Mouse (Mus musculus) neural tube, embryonic 15.5 days (tissue): ENCODE results near the gene Zcchc14. TPM values are rescaled to one million over a fixed set of nuclear protein-coding genes. Genes with fewer than 3 reads are reported as not detected.

ENCODE experiments used
- ATAC-seq: fragments of 200-750 bp; cut with Nextera tagmentation; 2 replicates; pipeline ENCODE4 v1.8.0; 2017; ENCODE audit warnings: mild to moderate bottlenecking, moderate TSS enrichment, moderate library complexity; ENCODE audit not compliant: low FRiP score
- H3K27ac ChIP-seq: fragments of 300-500 bp; sonication (generic); replicated peaks from 2 replicates; pipeline ENCODE4 v1.5.1; 2015; ENCODE audit warnings: mild to moderate bottlenecking, inconsistent platforms
- H3K27me3 ChIP-seq: fragments of 300-500 bp; sonication (generic); replicated peaks from 2 replicates; pipeline ENCODE4 v1.6.1; 2015; ENCODE audit warnings: inconsistent platforms
- H3K36me3 ChIP-seq: fragments of 300-500 bp; sonication (generic); 2 replicates; pipeline ENCODE4 v1.6.1; 2015; ENCODE audit warnings: inconsistent platforms
- H3K4me1 ChIP-seq: fragments of 300-500 bp; sonication (generic); 2 replicates; pipeline ENCODE4 v1.6.1; 2015; ENCODE audit warnings: inconsistent platforms
- H3K4me2 ChIP-seq: fragments of 300-500 bp; sonication (generic); 2 replicates; pipeline ENCODE4 v1.6.1; 2015; ENCODE audit warnings: inconsistent platforms, mild to moderate bottlenecking, moderate library complexity
- H3K4me3 ChIP-seq: fragments of 300-500 bp; sonication (generic); replicated peaks from 2 replicates; pipeline ENCODE4 v1.5.1; 2015; ENCODE audit warnings: mild to moderate bottlenecking, inconsistent platforms
- H3K9ac ChIP-seq: fragments of 300-500 bp; sonication (generic); replicated peaks from 2 replicates; pipeline ENCODE4 v1.6.1; 2015; ENCODE audit warnings: mild to moderate bottlenecking, inconsistent platforms
- H3K9me3 ChIP-seq: fragments of 300-500 bp; sonication (generic); replicated peaks from 2 replicates; pipeline ENCODE4 v1.6.1; 2016; ENCODE audit warnings: inconsistent platforms
- WGBS: fragments of 180-500 bp; shearing (Covaris S2); methylation state at CpG from one replicate; pipeline ENCODE4 v1.1.7; 2015; ENCODE audit warnings: mixed read lengths; 5-methylcytosine and 5-hydroxymethylcytosine counted together
- polyA plus RNA-seq: library from polyadenylated mRNA; unstranded; fragments of >200 nt; fragmentation: Nextera tagmentation; extraction: Ambion mirVana; gene quantifications from 2 replicates; pipeline ENCODE4 v1.2.1, GENCODE M21; 2015

The Zcchc14 gene
- polyA plus RNA-seq, 1 experiment from 2014 or later: 21.3 TPM

DNA sequence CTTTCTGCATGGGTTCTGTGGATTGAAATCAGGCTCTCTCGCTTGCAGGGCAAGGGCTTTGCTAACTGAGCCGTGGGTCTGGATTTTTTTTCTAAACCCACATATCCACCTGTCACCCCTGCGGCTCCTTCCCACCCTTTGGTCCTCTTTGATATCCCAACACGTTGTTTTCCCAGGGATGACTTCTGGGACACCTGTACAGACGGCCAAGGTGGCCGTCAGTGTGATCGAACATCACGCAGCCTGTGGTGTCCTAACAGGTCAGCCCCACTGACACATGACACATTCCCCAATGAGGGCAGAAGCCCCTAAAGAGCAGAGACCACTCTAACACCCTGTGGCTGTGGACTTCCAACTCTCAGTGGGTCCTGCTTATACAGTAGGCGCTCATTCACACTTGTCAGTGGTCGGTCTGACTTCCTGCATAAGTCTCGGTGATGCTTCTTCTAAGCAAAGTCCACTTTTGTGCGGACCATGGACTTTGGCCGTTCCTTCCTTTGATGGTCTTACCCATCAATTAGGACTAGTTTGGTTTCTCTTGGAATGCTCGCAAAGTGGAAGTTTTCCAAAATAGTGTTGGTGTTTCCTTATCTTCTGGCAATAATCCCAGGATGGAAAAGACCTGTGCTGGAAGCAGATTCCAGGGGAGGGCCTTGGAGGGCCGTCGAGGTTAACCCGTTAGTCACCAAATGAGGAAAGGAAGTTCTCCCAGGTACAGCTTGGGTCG lies 9.1 kb upstream of the Zcchc14 start:
- no peak overlapping the region for H3K4me2 ChIP-seq
- ATAC-seq: no peak
- no peaks in the 10 kb centered on the region for H3K9me3 ChIP-seq
- H3K27me3 ChIP-seq: no peaks in the 10 kb centered on the region
- no peak overlapping the region for H3K9ac ChIP-seq
- peaks cover 15% of the 10 kb centered on the region for H3K4me1 ChIP-seq
- no peak overlapping the region for H3K27ac ChIP-seq
- 86% methylated on average over 18 of the region's 18 CpGs for WGBS
- no peak overlapping the region for H3K4me3 ChIP-seq
- no peaks in the 10 kb centered on the region for H3K36me3 ChIP-seq

DNA sequence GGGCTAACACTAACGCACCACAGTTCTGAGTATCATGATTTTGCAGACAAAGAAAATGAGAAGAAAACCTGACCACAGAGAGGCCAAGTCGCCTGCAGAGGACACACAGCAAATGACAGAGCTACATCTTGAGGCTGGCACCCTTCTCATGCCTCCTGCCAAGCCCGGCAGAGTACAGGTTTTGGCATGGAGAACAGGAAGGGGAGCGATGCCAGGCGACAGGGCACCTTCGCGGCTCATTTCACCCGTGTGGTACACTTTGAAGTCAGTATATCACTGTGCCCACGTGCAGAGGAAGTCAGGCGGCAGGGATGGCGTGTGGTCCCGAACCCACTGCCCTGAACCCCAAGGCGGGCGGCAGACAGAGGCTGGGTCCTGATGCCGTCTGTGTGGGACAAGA lies 7.9 kb upstream of the Zcchc14 start:
- WGBS: 69% methylated on average over 15 of the region's 15 CpGs
- H3K36me3 ChIP-seq: no peaks in the 10 kb centered on the region
- H3K4me1 ChIP-seq: peaks cover 12% of the 10 kb centered on the region
- no peaks in the 10 kb centered on the region for H3K27me3 ChIP-seq
- no peak overlapping the region for H3K4me2 ChIP-seq
- no peaks in the 10 kb centered on the region for H3K9me3 ChIP-seq
- no peak overlapping the region for H3K27ac ChIP-seq
- no peak for ATAC-seq
- no peak overlapping the region for H3K4me3 ChIP-seq
- no peak overlapping the region for H3K9ac ChIP-seq

GRCm38 (mm10) chr8:121654966-121655494 lies 2.3 kb upstream of the Zcchc14 start:
- Histone ChIP-seq H3K27ac (no peak overlapping the region), H3K36me3 (no peaks in the 10 kb centered on the region), H3K27me3 (no peaks in the 10 kb centered on the region), H3K4me2 (no peak overlapping the region), H3K9me3 (no peaks in the 10 kb centered on the region), H3K9ac (no peak overlapping the region), H3K4me3 (no peak overlapping the region), H3K4me1 (peaks cover 36% of the 10 kb centered on the region)
- WGBS: 88% methylated on average over 14 of the region's 14 CpGs
- no peak for ATAC-seq

DNA sequence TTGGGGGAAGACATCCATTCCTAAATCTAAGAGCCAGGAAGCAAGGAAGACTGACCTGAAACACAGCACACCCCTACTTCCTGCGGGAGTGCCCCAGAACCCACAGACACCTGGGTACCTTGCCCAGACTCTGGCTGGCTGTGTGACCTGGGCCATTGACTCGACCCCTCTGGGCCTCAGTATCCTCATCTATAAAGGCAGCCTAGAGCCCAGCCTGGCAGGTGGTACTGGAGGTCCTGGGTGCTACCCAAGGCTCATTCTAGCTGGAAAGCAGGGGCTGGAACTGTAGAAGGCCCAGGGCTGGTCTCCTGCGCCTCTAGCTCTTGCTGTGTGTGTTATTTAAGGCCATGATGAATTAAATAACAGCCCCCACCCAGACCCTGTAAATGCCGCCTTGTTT lies 1.4 kb upstream of the Zcchc14 start:
- Histone ChIP-seq H3K4me3 (peak overlapping the region; percentile 78), H3K9ac (peak overlapping the region; percentile 80), H3K9me3 (no peaks in the 10 kb centered on the region), H3K4me1 (peaks cover 45% of the 10 kb centered on the region), H3K36me3 (no peaks in the 10 kb centered on the region), H3K27ac (peak overlapping the region; percentile 99), H3K27me3 (no peaks in the 10 kb centered on the region), H3K4me2 (peak overlapping the region; percentile 92)
- WGBS: 83% methylated on average over 4 of the region's 4 CpGs
- no peak for ATAC-seq

DNA sequence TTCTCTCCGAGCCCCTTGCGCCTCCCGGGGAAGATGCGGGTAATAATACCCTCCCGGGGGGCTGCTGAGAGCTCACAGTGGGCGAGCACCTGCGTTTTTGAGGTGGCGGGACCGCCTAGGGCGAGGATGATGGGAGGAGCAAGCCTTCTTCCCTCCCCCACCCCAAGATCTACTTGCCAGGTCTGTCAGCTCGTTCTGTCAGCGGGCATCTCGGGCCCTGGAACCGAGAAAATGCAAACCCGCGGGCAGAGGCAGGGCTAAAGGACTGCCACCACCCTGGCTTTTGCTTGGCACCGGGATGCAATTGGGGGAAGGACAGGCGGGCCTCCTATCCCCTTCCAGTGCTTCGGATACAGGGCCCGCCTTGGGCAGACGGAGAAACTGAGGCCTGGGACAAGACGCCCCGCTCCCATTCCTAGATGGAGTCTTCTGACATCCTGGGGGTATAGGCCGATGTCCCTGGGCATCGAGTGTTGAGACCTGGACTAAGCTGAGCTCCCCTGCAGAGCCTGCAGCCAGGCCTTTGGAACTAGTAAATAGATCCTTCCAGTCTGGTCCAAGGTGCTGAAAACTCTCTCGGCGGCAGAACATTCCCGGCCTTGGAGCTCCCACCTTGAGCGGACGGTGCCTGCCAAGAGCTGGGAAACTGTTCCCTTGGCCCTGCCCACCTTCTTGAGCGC lies 779 bp upstream of the Zcchc14 start:
- under 1% methylated on average over 31 of the region's 31 CpGs for WGBS
- H3K9me3 ChIP-seq: no peaks in the 10 kb centered on the region
- H3K4me1 ChIP-seq: peaks cover 52% of the 10 kb centered on the region
- H3K4me3 ChIP-seq: peak overlapping the region; percentile 78
- peak overlapping the region; percentile 80 for H3K9ac ChIP-seq
- peak overlapping the region; percentile 92 for H3K4me2 ChIP-seq
- no peaks in the 10 kb centered on the region for H3K27me3 ChIP-seq
- peak; percentile 63 for ATAC-seq
- peak overlapping the region; percentile 99 for H3K27ac ChIP-seq
- H3K36me3 ChIP-seq: no peaks in the 10 kb centered on the region

GRCm38 (mm10) chr8:121651874-121652361 lies 783 bp downstream of the Zcchc14 start:
- Histone ChIP-seq H3K4me3 (peak overlapping the region; percentile 85), H3K9ac (peak overlapping the region; percentile 74), H3K4me1 (peaks cover 67% of the 10 kb centered on the region), H3K36me3 (no peaks in the 10 kb centered on the region), H3K27me3 (no peaks in the 10 kb centered on the region), H3K27ac (peak overlapping the region; percentile 77), H3K4me2 (peak overlapping the region; percentile 90), H3K9me3 (no peaks in the 10 kb centered on the region)
- WGBS: under 1% methylated on average over 56 of the region's 56 CpGs
- no peak for ATAC-seq

GRCm38 (mm10) chr8:121651308-121651873 lies 1.3 kb downstream of the Zcchc14 start:
- Histone ChIP-seq H3K4me1 (peaks cover 73% of the 10 kb centered on the region), H3K4me2 (peak overlapping the region; percentile 90)
- ATAC-seq: no peak

GRCm38 (mm10) chr8:121650389-121651307 lies 2.1 kb downstream of the Zcchc14 start:
- H3K27me3 ChIP-seq: no peaks in the 10 kb centered on the region
- 58% methylated on average over 20 of the region's 20 CpGs for WGBS
- H3K4me3 ChIP-seq: peak overlapping the region; percentile 85
- H3K4me1 ChIP-seq: peaks cover 80% of the 10 kb centered on the region
- no peaks in the 10 kb centered on the region for H3K9me3 ChIP-seq
- H3K4me2 ChIP-seq: peak overlapping the region; percentile 90
- ATAC-seq: no peak
- 0 out of 2 replicates have a peak overlapping the region, but pooled peaks have one; percentile 77 for H3K27ac ChIP-seq
- peak overlapping the region; percentile 74 for H3K9ac ChIP-seq
- H3K36me3 ChIP-seq: no peaks in the 10 kb centered on the region

More at GRCm38 (mm10) chr8:121651308-121651873, 1.3 kb downstream of the Zcchc14 start:
- H3K9ac ChIP-seq: peak overlapping the region; percentile 74
- no peaks in the 10 kb centered on the region for H3K9me3 ChIP-seq
- peak overlapping the region; percentile 77 for H3K27ac ChIP-seq
- H3K36me3 ChIP-seq: no peaks in the 10 kb centered on the region
- H3K27me3 ChIP-seq: no peaks in the 10 kb centered on the region
- H3K4me3 ChIP-seq: peak overlapping the region; percentile 85
- WGBS: 7% methylated on average over 46 of the region's 47 CpGs

- Histone ChIP-seq H3K4me3 (peak overlapping the region; percentile 85), H3K4me2 (peak overlapping the region; percentile 90), H3K36me3 (no peaks in the 10 kb centered on the region), H3K9me3 (no peaks in the 10 kb centered on the region), H3K4me1 (peaks cover 84% of the 10 kb centered on the region), H3K27me3 (no peaks in the 10 kb centered on the region), H3K27ac (no peak overlapping the region), H3K9ac (peak overlapping the region; percentile 74)
- 21% methylated on average over 10 of the region's 10 CpGs for WGBS
- ATAC-seq: no peak
Observed at GRCm38 (mm10) chr8:121649904-121650303, 2.8 kb downstream of the Zcchc14 start.

GRCm38 (mm10) chr8:121649423-121649822 lies 3.3 kb downstream of the Zcchc14 start:
- ATAC-seq: no peak
- peaks cover 84% of the 10 kb centered on the region for H3K4me1 ChIP-seq
- no peaks in the 10 kb centered on the region for H3K36me3 ChIP-seq
- H3K4me3 ChIP-seq: peak overlapping the region; percentile 85
- WGBS: 76% methylated on average over 5 of the region's 5 CpGs
- H3K4me2 ChIP-seq: peak overlapping the region; percentile 90
- no peak overlapping the region for H3K27ac ChIP-seq
- H3K27me3 ChIP-seq: no peaks in the 10 kb centered on the region
- peak overlapping the region; percentile 74 for H3K9ac ChIP-seq
- H3K9me3 ChIP-seq: no peaks in the 10 kb centered on the region

- Histone ChIP-seq H3K4me3 (peak overlapping the region; percentile 85), H3K27ac (no peak overlapping the region)
Observed at GRCm38 (mm10) chr8:121648451-121648850, 4.2 kb downstream of the Zcchc14 start.

More at GRCm38 (mm10) chr8:121648451-121648850, 4.2 kb downstream of the Zcchc14 start:
- 49% methylated on average over 16 of the region's 16 CpGs for WGBS
- H3K4me2 ChIP-seq: peak overlapping the region; percentile 90
- ATAC-seq: no peak
- no peaks in the 10 kb centered on the region for H3K36me3 ChIP-seq
- peak overlapping the region; percentile 24 for H3K9ac ChIP-seq
- H3K9me3 ChIP-seq: no peaks in the 10 kb centered on the region
- H3K27me3 ChIP-seq: no peaks in the 10 kb centered on the region
- peaks cover 84% of the 10 kb centered on the region for H3K4me1 ChIP-seq
